Mouse (Mus musculus): ENCODE data around the gene Gm5460. TPM values are rescaled to one million over a fixed set of nuclear protein-coding genes. Genes with fewer than 3 reads are reported as not detected.

Gm5460 gene
- total RNA-seq, 1 experiment from 2014 or later = not detected

GRCm38 (mm10) chr14:34043341-34043740 is 26.8 kb downstream of the Gm5460 start:
- no peak for ATAC-seq (replicated peaks in 1 of 2; ENCODE audit: insufficient read depth in 1 of 2, low FRiP score in 2 of 2, low TSS enrichment in 1 of 2, low read depth in 1 of 2, poor library complexity in 2 of 2, severe bottlenecking in 2 of 2)

- no peak for ATAC-seq (replicated peaks in 1 of 2; ENCODE audit: insufficient read depth in 1 of 2, low FRiP score in 2 of 2, low TSS enrichment in 1 of 2, low read depth in 1 of 2, poor library complexity in 2 of 2, severe bottlenecking in 2 of 2)
These were observed 33.7 kb downstream of the Gm5460 start for GRCm38 (mm10) chr14:34050101-34050779.

DNA sequence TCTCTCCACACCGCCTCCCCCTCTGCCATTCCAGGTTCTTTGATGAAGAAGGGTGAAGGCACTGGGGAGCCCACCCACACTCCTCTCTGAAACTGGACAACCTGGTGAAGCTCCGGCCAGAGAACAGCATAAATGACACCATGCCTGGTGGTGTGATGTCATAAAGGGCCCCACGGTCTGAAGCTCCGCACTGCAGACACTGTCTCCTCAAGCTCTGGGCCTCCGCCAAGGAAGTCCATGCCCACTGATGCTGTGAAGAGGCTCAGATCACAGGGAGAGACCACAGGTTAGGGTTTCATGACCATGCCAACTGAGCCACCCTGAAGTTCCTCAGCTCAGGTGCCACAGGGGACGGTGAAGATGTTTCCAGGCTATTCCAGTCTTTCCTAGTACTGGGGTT is 36.0 kb downstream of the Gm5460 start, which contains the start of gene Antxrl:
TSS of gene Antxrl (plus strand) at position 192 of the 400 bp plus-strand sequence.
- ATAC-seq (replicated peaks in 1 of 2; ENCODE audit: insufficient read depth in 1 of 2, low FRiP score in 2 of 2, low TSS enrichment in 1 of 2, low read depth in 1 of 2, poor library complexity in 2 of 2, severe bottlenecking in 2 of 2) = no peak

GRCm38 (mm10) chr14:34071665-34072064 is 55.1 kb downstream of the Gm5460 start:
- no peak for ATAC-seq (replicated peaks in 1 of 2; ENCODE audit: insufficient read depth in 1 of 2, low FRiP score in 2 of 2, low TSS enrichment in 1 of 2, low read depth in 1 of 2, poor library complexity in 2 of 2, severe bottlenecking in 2 of 2)

GRCm38 (mm10) chr14:34075346-34075745 is 58.8 kb downstream of the Gm5460 start:
- ATAC-seq (replicated peaks in 1 of 2; ENCODE audit: insufficient read depth in 1 of 2, low FRiP score in 2 of 2, low TSS enrichment in 1 of 2, low read depth in 1 of 2, poor library complexity in 2 of 2, severe bottlenecking in 2 of 2) = no peak

GRCm38 (mm10) chr14:34077222-34077621 is 60.7 kb downstream of the Gm5460 start:
- no peak for ATAC-seq (replicated peaks in 1 of 2; ENCODE audit: insufficient read depth in 1 of 2, low FRiP score in 2 of 2, low TSS enrichment in 1 of 2, low read depth in 1 of 2, poor library complexity in 2 of 2, severe bottlenecking in 2 of 2)

DNA sequence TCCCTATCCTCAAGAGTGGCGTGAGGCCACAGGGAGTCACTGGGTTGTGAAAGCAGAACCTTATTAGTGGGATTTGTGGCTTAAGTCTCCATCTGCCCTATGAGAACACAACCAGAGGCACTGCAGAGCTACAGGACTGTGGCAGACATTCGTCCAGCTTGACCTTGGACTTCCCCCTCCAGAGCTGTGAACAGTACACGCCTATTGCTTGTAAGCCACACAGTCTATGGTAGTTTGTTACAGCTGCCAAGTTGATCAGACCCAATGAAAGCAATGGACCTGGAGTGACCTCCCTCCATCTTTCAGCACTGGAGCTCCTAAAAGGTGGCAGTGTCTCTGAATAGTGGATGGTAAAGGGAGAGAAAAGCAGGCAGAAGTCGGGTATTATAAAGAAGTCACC is 61.7 kb downstream of the Gm5460 start:
- no peak for ATAC-seq (replicated peaks in 1 of 2; ENCODE audit: insufficient read depth in 1 of 2, low FRiP score in 2 of 2, low TSS enrichment in 1 of 2, low read depth in 1 of 2, poor library complexity in 2 of 2, severe bottlenecking in 2 of 2)

- ATAC-seq (replicated peaks in 1 of 2; ENCODE audit: insufficient read depth in 1 of 2, low FRiP score in 2 of 2, low TSS enrichment in 1 of 2, low read depth in 1 of 2, poor library complexity in 2 of 2, severe bottlenecking in 2 of 2) = peak; percentile 87 to 95
These were observed 63.9 kb downstream of the Gm5460 start for GRCm38 (mm10) chr14:34080321-34080997.

DNA sequence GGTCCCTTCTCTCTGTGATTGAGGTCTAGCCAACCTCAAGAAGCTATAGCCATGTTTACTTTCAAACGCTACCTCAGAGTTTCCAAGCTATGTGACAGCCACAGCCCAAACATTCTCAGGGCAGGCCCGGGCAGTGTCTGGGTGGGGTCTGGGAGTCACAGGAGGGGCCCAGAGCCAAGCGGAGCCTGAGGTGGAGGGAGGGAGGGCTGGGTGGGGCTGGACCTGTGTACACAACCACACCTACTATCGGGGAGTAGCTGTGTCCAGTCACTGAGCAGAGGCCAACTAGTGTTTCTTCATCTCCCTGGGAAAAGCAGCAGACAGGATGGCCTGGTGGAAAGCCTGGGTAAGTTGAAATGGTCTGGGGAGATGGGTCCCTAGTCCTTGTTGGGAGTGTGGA is 69.2 kb downstream of the Gm5460 start, which contains the start of gene Anxa8:
TSS of gene Anxa8 (plus strand) at position 251 of the 400 bp plus-strand sequence.
- no peak for ATAC-seq (replicated peaks in 1 of 2; ENCODE audit: insufficient read depth in 1 of 2, low FRiP score in 2 of 2, low TSS enrichment in 1 of 2, low read depth in 1 of 2, poor library complexity in 2 of 2, severe bottlenecking in 2 of 2)

DNA sequence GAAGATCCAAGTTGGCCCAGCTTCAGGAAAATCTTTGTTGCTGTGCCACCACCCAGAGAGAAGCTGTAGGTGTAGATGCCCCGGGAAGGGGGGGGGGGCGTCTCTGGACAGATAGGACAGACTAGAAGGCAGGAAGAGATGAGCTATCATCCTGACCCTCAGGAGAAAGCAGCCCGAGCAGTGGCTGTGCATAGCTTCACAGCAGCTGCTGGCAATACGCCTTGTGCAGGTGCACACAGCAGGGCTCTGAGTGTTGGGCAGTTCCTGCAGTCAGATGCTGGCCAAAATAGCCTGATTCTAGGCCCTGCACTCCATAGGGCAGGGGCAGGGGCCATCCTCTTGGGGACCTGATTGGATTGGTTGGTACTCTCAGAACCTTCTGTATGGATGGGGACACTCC is 70.2 kb downstream of the Gm5460 start:
- ATAC-seq (replicated peaks in 1 of 2; ENCODE audit: insufficient read depth in 1 of 2, low FRiP score in 2 of 2, low TSS enrichment in 1 of 2, low read depth in 1 of 2, poor library complexity in 2 of 2, severe bottlenecking in 2 of 2) = no peak

DNA sequence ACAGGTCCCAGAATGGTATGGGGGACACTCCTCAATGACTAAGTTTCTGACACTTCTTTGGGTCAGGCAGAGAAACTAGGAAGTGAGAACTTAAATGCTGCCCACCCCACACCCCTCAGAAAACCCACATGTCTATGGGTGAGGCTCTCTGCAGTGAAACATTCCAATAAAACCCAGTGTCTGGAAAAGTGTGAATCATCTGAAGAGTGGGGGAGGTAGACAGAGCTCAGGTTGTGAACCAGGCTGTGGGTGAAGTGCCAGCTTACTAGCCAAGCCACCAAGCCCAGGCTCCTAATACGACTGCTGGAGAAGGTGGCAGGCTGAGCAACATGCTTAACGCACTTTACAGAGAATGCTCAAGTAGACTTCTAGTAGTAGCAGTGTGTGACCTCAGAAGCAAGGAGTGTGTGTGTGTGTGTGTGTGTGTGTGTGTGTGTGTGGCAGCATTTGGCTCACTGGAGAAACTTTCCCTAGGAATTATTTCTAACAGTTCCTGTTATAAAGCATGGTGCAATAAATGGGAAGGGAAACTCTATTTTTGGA is 71.4 kb downstream of the Gm5460 start:
- ATAC-seq (replicated peaks in 1 of 2; ENCODE audit: insufficient read depth in 1 of 2, low FRiP score in 2 of 2, low TSS enrichment in 1 of 2, low read depth in 1 of 2, poor library complexity in 2 of 2, severe bottlenecking in 2 of 2) = no peak

DNA sequence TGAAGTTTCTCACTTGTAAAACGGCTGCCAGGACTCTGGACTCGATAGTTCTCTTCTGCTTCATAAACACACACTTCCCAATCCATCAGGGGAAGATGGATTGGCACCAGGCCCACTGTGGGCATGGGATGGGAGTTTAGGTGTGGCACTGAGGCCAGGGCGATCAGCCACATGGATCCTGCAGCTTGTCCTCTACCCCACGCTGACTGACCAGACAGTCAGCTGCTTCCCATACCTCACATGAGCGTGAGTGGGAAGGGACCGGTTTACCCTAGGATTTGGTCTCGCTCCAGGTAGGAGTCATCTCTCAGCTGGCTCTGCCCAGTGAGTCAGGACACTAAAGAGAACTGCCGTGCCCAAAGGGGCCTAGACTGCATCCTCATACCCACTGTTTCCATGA is 73.2 kb downstream of the Gm5460 start:
- ATAC-seq (replicated peaks in 1 of 2; ENCODE audit: insufficient read depth in 1 of 2, low FRiP score in 2 of 2, low TSS enrichment in 1 of 2, low read depth in 1 of 2, poor library complexity in 2 of 2, severe bottlenecking in 2 of 2) = no peak

DNA sequence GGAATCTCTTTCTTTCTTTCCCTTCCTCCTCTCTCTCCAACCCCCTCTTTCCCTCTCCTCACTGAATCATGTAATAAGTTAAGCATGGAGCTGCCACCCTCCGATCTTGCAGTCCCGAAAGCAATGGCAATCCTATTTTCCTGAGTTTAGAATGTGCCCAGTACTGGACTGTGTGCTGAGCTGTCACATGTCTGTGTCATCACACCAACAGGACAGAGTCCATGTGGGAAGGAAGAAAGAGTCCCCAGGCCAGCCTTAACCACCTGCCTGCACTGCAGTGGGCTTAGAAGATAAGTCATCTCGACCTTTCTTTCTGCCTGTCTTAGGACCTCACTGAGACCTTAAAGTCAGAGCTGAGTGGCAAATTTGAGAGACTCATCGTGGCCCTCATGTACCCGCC is 74.9 kb downstream of the Gm5460 start:
- no peak for ATAC-seq (replicated peaks in 1 of 2; ENCODE audit: insufficient read depth in 1 of 2, low FRiP score in 2 of 2, low TSS enrichment in 1 of 2, low read depth in 1 of 2, poor library complexity in 2 of 2, severe bottlenecking in 2 of 2)

DNA sequence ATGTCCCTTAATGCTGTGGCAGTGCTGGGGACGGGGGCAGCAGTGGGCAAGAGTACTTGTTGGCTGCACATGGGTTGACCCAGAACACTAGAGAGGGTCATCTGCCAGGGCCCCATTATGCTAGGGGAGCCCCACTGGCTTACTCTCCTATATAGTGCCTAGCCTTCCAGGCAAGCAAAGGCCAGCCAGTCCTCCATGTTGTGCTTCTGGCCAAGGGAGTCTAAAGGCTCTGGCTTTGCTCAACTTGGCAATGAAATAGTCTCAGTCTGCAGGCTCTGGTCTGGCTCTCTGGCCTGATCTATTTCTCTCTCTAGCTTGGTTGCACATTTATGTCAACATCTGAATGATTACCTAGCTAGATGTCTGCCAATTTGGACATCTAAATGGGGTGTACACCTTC is 76.3 kb downstream of the Gm5460 start:
- no peak for ATAC-seq (replicated peaks in 1 of 2; ENCODE audit: insufficient read depth in 1 of 2, low FRiP score in 2 of 2, low TSS enrichment in 1 of 2, low read depth in 1 of 2, poor library complexity in 2 of 2, severe bottlenecking in 2 of 2)

DNA sequence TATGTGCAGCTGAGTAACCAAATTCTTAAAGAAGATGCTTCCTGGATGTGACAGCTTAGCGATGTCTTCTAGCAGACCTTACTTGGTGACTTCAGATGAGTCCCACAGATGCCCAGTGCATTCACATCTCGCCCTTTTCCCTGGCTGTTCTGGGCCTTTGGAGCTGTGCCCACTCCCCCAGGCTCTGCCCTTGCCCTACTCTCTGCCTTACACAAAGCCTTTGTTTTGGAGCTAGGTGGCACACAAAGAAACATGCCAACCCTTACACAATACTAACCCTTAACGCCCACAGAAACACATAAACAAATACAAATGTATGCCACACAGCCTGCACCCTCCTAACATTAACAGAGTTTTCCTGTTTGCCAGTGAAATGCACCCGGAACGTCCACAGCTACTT is 79.6 kb downstream of the Gm5460 start:
- no peak for ATAC-seq (replicated peaks in 1 of 2; ENCODE audit: insufficient read depth in 1 of 2, low FRiP score in 2 of 2, low TSS enrichment in 1 of 2, low read depth in 1 of 2, poor library complexity in 2 of 2, severe bottlenecking in 2 of 2)

Measured in hematopoietic stem cell, adult 5-6 weeks (primary cell).